Mouse (Mus musculus) T-helper 2 cell (primary cell): ENCODE data around the gene Cbfa2t2.

Experiments
- in situ Hi-C: fragments of 300-600 bp; cut with MboI, MseI; formaldehyde crosslinking; loops from one replicate; pipeline ENCODE4 v1.15.1; 2025; ENCODE audit warnings: high pct_unique_total_duplicates

The Cbfa2t2 gene

DNA sequence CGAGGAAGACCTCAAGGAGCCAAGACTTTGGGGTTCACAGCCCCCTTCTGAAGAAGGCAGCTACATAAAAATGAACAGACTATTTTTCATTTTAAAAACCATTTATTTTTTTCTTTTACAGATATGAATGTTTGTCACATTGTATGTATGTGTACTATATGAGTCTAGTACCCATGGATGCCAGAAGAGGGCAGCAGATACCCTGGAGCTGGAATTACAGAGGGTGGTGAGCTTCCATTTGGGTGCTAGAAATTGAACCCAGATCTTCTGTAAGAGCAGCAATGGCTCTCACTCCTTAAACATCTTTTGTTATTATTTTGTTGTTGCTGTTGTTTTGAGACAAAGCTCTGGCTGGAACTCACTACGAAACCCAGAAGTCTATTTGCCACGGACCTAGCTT, 10.8 kb upstream of the Cbfa2t2 start:
- in situ Hi-C loops = no loop called here

DNA sequence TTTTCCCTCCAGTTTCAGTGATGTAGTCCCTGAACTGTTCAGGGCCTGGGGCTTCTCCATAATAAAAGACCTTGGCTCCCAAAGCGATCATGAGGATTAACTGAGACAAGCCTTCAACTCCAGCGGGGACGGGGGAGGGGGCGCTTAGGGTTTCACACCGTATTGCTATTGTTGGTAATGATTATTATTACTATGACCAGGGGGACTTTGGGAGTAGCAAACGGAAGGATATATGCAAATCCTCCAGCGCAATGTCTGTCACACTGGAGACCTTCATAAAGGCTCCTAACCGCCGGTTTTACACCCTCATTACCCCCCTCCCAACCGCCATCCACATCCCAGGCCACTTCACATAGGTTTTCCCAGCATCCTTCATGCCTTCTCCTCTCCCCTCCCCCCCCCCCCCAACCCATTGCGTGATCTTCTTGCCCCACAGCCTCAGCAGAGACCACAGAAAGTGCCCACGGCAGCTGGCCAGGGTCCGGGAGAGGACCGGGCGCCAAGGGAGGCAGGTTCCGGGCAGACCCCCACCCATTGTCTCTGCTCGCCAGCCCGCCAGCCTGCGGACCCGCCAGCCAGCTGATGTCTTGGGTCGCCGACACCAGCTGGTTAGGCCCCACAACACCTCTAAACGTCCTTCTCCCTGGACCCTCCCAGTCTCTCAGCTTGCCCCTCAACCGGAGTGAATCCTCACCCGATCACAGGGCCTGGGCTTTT, 9.9 kb upstream of the Cbfa2t2 start:
- in situ Hi-C loops = no loop called here

DNA sequence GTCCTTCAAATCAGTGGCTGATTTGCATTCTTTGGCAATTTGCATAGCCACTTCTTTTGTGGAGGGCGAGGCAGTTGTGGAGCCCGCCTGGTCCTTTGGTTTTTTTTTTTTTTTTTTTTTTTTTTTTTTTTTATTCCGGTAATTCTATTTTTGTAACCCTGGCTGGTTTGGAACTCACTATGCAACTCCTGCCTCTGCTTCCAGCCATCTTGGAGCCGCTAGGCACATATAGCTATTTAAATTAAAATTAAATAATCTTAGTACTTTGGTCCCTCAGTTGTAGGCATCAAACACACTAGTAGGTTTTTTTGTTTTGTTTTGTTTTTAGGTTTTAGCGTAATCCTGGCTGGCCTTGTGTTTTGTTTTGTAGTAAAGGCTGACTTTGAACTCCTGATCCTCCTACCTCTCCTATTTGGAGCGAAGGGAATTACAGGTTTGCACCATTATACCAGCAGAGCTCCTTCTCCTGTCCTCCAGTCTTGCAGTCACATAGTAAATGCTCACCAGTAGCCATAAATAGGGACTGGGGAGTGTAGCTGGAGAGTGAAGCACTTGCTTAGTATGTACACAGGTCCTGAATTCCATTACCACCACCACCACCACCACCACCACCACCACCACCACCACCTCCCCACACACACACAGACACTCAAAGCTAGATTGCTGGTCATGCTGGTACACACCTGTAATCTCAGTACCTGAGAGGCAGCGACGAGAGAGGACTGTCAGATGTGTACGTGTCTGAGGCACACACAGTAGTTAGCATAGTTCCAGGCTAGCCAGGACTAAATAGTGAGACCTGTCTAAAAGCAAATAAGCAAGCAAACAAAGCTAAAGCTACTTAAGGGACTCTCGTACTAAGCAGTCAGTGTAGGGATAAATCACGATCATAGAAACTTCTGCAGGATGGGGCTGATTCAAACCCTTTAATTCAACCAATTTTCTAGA, 9.1 kb upstream of the Cbfa2t2 start:
- in situ Hi-C loops = no loop called here

DNA sequence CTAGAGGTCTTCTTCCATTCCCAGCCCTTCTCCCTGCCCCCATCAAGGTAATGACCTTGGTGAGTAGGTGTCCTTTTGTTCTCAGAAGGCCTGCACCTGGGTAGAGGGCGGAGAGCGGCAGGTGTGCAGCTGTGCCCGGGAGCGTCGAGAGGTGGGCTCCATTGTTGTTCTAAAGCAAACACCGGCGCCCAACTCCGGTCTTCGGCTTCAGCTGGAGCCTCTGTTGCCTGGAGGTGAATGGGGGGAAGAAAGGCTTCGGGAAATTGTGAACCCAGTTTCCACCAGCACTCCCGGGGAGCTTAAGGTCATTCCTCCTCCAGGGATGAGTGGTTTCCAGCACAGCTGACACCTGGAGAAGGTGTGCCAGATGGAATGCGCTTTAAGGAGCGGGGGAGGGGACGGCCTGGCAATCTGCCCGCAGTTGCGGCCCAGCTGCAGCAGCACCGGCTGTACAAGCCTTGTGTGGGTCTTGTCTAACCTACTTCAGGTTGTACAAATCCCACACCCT, 8.4 kb upstream of the Cbfa2t2 start:
- in situ Hi-C loops = no loop called here

DNA sequence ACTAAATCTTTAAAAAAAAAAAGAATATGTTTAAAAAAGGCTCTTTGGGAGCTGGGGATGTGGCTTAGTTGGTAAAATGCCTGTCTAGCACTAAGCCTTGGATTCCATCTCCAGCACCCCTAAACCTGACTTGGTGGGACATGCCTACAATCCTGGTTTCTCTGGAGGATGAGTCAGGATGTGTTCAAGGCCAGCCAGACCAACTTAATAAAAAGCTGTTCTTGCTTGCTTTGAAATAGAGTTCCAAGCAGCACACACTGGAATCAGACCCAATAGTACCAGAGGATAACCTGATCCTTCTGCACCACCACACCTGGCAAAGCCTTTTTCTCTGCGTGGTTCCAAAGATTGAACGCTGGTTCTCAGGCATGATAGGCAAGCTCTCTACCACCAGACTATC, 5.7 kb upstream of the Cbfa2t2 start:
- in situ Hi-C loops = loop anchor here (10.0 kb wide), 1 partner anchor 1864 kb away; no protein-coding TSS in a partner anchor

DNA sequence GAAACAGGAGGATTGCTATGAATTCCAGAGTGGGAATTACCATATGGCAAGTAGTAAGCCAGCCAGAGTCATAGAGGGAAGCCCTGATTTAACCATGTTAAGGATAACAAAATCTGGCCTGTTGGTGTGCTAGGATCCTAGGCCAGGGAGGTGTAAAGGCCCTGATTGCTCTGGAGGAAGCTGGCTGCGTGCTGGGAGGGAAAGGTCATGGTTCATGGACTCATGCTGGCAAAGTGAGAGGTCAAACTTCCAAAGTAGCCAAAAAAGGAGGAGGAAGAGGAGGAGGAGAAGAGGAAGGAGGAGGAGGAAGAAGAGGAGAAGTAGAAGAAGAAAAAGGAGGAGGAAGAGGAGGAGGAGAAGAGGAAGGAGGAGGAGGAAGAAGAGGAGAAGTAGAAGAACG, 3.6 kb upstream of the Cbfa2t2 start:
- in situ Hi-C loops = loop anchor here (10.0 kb wide), 1 partner anchor 1862 kb away; no protein-coding TSS in a partner anchor

DNA sequence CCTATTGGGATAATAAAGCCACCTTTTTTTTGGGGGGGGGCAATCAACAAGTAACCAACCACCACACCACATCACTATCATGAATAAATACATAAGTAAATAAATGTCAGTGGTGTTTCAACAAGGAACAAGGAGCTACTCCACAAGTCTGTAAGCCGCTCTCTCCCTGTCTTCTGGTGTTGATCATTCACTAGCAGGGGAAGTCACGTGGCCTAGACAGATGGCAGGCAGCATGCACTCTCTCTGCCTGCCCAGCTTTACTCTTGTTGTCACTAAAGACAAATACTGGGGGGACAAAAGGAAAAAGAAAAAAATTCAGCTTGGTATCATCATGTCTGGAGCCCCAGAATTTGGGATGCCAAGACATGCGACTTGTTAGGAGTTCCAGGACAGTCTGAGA, 2.9 kb upstream of the Cbfa2t2 start:
- in situ Hi-C loops = loop anchor here (10.0 kb wide), 1 partner anchor 1861 kb away; no protein-coding TSS in a partner anchor

DNA sequence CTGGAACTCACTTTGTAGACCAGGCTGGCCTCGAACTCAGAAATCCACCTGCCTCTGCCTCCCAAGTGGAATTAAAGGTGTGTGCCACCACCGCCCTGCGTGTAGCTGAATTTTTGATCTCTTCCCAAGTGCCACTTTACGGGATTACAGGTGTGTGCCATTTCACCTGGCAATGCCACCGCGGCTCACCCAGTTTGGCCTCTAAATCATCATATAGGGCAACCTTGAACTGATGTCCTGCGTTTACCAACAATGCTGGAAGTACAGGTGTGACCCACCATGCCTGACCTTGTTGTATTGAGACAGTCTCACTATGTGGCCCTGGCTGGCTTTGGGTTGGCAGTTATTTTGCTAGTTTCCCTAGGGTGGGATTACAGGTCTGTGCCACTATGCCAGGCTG, 1.6 kb upstream of the Cbfa2t2 start:
- in situ Hi-C loops = loop anchor here (10.0 kb wide), 1 partner anchor 1860 kb away; no protein-coding TSS in a partner anchor

DNA sequence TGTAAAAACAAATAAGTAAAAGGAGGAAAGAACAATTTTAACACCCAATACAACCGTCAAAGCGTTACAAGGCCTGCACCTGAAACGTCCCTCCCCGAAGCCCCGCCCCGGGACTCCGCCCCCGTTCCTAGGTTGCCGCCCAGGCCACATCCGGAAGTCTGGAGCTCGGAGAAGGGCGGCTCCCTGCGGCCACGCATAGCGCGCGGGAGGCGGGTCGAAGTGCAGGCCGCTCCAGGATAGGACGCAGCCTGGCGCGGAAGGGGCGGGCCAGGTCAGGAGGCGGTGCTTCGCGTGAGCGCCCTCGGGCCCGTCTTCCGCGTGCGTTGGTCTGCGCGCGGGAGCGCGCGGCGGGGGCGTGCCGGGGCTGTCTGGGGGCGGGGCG, 214 bp upstream of the Cbfa2t2 start:
- in situ Hi-C loops = loop anchor here (10.0 kb wide), 1 partner anchor 1859 kb away; no protein-coding TSS in a partner anchor

DNA sequence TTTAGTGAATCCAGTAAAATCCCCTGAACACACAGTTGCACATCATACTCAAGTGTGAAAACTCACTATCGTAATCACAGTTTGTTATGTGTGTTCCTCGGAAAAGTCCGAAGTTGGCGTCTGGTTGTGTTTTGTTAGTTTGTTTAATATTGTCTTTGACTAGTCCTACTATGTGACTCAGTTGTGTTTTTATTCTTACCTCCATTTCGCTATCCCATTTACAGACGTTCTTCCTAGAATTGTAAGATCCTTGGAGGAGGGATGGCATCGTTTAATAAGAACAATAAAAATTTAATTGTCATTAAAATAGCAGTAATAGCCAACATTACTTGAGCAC, 878 bp downstream of the Cbfa2t2 start:
- in situ Hi-C loops = loop anchor here (10.0 kb wide), 1 partner anchor 1858 kb away; no protein-coding TSS in a partner anchor

DNA sequence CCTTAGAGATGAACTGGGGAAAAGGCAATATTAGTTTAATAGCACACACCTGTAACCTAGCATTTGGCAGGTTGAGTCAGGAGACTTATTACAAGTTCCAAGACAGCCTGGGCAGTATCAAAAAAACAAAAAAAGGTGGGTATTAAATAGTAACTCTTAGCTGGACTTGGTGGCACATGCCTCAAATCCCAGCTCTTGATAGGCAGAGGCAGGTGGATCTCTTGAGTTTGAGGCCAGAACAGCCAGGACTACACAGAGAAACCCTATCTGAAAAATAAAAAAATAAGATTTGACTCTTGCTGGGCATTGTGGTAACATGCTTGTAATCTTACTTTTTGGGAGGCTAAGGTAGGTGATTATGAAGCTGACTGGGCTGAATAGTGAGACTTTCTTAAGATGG, 4.2 kb downstream of the Cbfa2t2 start:
- in situ Hi-C loops = no loop called here

DNA sequence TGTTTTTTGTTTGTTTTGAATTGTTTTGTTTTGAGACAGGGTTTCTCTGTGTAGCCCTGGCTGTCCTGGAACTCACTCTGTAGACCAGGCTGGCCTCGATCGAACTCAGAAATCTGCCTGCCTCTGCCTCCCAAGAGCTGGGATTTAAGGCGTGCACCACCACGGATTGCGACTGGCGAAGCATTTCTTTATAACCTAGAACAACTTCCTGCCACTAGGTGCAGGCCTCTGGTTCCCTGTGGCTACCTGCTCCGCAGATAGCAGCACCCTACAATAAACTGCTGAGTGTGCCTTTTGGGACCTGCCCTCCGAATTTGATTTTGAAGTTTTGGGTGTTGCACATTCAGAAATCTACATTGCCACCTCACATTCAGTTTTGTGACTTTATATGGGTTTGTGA, 11.5 kb downstream of the Cbfa2t2 start:
- in situ Hi-C loops = no loop called here

DNA sequence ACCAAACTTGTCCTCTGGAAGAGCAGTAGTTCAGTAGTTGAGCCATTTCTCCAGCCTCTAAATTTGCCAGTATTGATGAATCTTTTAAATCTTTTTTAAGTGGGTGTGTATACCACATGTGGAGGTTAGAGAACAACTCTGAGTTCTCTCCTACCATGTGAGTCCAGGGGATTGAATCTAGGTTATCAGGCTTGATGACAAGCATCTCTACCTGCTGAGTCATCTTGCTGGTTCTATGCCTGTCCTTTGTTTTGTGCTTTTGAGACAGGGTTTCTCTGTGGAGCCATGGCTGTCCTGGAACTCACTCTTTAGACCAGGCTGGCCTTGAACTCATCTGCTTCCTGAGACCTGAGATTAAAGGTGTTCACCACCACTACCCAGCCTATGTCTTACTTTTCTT, 12.4 kb downstream of the Cbfa2t2 start:
- in situ Hi-C loops = no loop called here

DNA sequence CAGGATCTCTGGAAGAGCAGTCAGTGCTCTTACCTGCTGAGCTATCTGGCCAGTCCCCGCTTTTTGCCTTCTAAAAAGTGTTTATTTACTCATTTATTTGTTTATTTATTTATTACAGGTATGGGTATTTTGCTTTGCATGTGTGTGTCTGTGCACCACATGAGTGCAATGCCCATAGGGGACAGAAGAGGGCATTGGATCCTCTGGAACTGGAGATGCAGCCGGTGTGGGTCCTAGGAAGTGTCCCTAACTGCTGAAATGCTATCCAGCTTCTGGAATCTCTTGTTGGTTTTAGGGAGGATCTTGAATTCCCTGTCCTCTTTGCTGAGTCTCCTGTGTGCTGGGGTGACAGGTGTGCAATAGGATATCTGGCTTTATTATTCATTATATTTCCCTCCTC, 16.7 kb downstream of the Cbfa2t2 start:
- in situ Hi-C loops = no loop called here

DNA sequence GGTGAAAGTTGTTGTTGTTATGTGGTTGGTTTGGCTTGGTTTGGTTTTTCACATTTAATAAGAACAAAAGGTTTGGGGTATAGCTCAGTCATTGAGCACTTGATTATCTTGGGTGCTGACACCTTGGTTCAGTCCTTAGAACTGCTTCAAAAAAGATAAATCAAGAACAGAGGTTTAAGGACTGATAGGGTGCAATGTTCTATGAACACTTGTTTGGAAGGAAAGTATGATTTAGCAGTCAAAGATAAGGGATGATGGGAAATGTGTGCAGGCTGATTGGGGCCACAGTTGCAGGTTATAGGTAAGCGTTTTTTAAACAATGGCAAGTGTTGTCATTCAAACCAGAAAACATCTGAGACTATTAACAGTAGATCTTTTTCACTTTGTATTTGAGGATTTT, 17.8 kb downstream of the Cbfa2t2 start:
- in situ Hi-C loops = no loop called here

DNA sequence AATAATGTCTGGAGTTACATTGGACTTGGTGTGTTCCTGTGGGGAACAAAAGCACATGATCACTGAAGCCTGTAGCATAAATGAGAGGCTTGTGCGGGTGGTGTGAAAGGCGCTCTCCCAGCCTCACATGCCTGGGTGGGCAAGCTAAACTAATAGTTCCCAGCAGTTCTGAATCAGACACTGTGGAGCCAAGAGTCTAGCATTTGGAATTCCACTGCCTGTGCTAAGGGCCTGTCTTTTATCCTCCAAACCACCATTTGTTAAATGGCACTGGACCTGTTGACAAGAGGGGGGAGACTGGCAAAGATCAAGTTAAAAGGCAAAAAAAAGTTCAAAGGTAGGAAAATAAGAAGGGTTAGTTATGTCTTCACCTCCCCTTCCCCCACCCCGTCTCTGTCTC, 18.3 kb downstream of the Cbfa2t2 start:
- in situ Hi-C loops = no loop called here

DNA sequence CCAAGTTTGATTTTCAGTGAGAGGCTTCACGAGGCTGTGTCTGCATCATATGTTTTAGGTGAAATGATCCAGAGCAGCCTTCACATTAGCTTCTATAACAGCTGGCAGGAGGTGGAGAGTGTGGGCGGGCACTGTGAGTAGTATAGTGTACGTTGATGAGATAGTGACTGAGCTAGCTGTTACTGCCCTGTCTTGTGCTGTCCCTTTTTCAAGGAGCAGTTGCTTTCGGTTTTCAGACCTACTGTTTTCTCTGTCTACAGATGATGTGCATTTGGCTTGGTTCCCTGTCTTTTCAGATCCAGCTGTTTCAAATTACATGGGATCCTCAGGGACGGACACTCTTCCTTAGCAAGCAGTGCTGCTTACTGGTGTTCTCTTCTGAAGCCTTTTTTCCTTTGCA, 19.5 kb downstream of the Cbfa2t2 start:
- in situ Hi-C loops = no loop called here

DNA sequence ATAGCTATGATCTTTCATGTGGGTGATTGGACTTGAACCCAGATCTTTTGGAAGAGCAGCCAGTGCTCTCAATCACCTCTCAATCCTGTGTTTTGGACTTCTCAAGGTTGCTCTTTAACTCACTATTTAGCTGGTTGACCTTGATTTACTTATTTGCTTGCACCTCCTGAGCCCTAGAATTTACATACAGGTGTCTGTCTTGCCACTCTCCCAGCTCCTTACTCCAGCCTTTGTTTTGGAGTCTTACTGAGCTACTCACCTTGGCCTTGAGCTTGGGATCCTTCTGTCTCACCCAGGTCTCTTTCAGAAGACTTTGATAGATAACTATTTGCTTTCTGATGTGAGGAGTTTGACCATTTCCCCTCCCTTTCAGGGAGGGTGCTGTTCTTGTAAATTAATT, 20.3 kb downstream of the Cbfa2t2 start:
- in situ Hi-C loops = no loop called here

DNA sequence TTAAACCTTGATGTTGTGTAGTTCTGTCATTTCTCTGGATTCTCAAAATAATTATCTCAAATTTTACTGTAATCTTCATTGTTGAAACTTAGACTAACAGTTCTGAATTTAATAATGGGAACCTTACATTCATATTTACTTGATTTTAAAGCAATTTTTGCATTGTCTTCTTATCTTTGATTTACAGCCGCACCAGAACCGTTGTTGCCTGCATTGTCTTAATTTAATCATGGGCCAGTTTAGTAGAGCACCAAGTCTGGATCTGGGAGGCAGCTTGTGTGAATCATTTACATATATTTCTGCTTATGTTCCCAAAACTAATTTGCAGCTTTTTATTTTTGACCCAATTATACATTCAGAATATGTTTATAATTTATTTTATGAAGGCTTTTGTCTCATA, 23.0 kb downstream of the Cbfa2t2 start:
- in situ Hi-C loops = no loop called here

DNA sequence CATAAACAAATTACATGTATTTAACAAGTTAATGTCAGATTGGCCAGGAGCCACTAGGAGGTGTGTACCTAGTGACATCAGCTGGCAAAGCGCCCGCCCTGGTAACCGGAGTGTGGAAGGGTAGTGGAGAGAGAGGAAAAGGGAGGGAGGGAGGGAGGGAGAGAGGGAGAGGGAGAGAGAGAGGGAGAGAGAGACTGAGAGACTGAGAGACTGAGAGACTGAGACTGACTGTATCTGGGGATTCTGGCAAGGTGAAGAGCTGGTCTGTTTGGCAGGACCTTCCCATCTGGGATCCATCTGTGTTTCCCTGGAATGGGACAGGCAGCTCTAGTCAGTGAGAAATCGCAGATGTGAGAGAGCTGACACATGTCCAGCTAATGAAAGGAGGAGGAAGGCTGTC, 23.6 kb downstream of the Cbfa2t2 start:
- in situ Hi-C loops = no loop called here

DNA sequence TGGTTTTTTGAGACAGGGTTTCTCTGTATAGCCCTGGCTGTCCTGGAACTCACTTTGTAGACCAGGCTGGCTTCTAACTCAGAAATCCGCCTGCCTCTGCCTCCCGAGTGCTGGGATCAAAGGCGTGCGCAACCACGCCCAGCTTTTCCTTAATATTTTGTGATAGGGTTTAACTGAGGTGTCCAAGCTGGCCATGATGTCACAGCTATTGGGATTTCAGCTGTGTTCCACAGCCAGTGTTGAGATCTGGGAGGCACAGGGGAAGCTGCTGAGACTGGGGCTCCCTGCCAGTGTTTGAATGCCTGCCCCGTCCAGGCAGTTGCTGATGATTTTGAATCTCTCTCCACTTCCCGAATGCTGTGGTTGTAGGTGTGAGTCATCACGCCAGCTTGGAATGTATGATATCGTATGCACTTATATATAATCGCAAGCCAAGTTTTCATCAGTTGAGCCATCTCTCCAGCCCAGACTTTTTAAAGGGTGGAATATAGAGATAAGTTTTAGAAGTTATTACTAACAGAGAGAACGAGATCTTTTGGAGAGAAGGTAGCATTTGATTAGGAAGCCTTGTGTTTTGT, 27.4 kb downstream of the Cbfa2t2 start:
- in situ Hi-C loops = no loop called here

DNA sequence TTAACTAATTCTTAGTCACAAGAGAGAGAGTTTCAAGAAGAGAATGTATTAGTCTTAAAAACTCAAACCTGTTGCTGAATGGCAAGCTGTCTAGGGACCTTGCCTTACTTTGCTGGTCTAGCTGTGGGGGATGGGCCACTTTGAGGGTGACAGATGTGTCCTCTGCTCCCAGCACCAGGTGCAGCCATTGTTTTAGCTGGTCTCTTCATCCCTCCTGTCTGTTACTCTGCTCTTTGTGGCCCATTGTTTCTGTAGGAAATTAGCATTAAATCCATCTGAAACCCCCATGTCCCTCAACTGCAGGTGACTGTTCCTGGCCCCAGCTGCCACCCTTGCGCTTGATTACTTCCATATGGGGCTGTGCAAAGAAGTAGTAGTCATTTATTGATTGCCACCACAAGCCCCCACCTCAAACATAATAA, 29.6 kb downstream of the Cbfa2t2 start:
- in situ Hi-C loops = no loop called here
